Mouse (Mus musculus) midbrain, embryonic 12.5 days (tissue): Measurements from ENCODE around the gene Olfr319. TPM values are rescaled to one million over a fixed set of nuclear protein-coding genes. Genes with fewer than 3 reads are reported as not detected.
"Not testable (repeated sequence)": the region's sequence is repeated elsewhere in the genome, so short reads cannot be mapped to it uniquely, and the experiment has no call there.

Experiments used
- ATAC-seq: fragments of 200-750 bp; cut with Nextera tagmentation; 2 replicates; pipeline ENCODE4 v1.8.0; 2017; ENCODE audit warnings: low read depth, moderate TSS enrichment, moderate library complexity; ENCODE audit not compliant: low FRiP score
- H3K27ac ChIP-seq: fragments of 300-500 bp; sonication (generic); replicated peaks from 2 replicates; pipeline ENCODE4 v1.5.1; 2016; ENCODE audit warnings: mild to moderate bottlenecking
- H3K27me3 ChIP-seq: fragments of 300-500 bp; sonication (generic); 2 replicates; pipeline ENCODE4 v1.6.1; 2016; ENCODE audit warnings: mild to moderate bottlenecking
- H3K36me3 ChIP-seq: fragments of 300-500 bp; sonication (generic); 2 replicates; pipeline ENCODE4 v1.6.1; 2016
- H3K4me1 ChIP-seq: fragments of 300-500 bp; sonication (generic); 2 replicates; pipeline ENCODE4 v1.6.1; 2016
- H3K4me2 ChIP-seq: fragments of 300-500 bp; sonication (generic); replicated peaks from 2 replicates; pipeline ENCODE4 v1.6.1; 2016; ENCODE audit warnings: mild to moderate bottlenecking, moderate library complexity
- H3K4me3 ChIP-seq: fragments of 300-500 bp; sonication (generic); 2 replicates; pipeline ENCODE4 v1.5.1; 2016; ENCODE audit warnings: mild to moderate bottlenecking
- H3K9ac ChIP-seq: fragments of 300-500 bp; sonication (generic); replicated peaks from 2 replicates; pipeline ENCODE4 v1.6.1; 2016; ENCODE audit warnings: mild to moderate bottlenecking, moderate library complexity
- H3K9me3 ChIP-seq: fragments of 300-500 bp; sonication (generic); 2 replicates; pipeline ENCODE4 v1.6.1; 2016; ENCODE audit warnings: mild to moderate bottlenecking
- WGBS: fragments of 180-500 bp; shearing (Covaris S2); methylation state at CpG from one replicate; pipeline ENCODE4 v1.1.7; 2016; 5-methylcytosine and 5-hydroxymethylcytosine counted together
- polyA plus RNA-seq: library from polyadenylated mRNA; unstranded; fragments of >200 nt; fragmentation: Nextera tagmentation; extraction: Ambion mirVana; gene quantifications from 2 replicates; pipeline ENCODE4 v1.2.1, GENCODE M21; 2016

Gene Olfr319
- not detected in 2 replicates for polyA plus RNA-seq

DNA sequence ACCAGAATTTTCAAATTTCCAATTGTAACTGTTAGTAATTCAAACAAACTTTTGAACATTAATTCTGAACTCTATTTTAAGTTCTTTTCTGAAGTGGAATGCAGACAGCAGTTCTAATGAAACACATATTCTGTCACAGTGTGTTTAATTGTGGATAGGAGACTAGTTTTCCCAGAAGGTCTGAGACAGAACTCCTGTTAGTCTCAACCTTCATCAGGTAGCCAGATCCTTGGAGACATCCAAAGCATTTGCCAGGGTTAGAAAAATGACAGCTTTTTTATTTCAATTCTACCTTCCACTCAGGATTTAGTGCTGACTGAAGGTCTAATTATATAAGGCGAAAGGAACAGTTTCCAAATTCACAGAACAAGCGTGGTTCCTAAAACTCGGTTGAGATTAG, at the start of gene Olfr319:
Gene Olfr319 (plus strand): TSS at position 301 of the 400 bp plus-strand sequence.
- WGBS = 84% methylated on average over 3 of the region's 3 CpGs
- no peak for ATAC-seq
- no peak within 1 kb of the TSS for H3K27ac ChIP-seq
- no peaks in the 10 kb centered on the region for H3K36me3 ChIP-seq
- no peaks in the 10 kb centered on the region for H3K27me3 ChIP-seq
- H3K4me3 ChIP-seq = no peak within 1 kb of the TSS
- H3K4me1 ChIP-seq = no peaks in the 10 kb centered on the region
- H3K4me2 ChIP-seq = no peak within 1 kb of the TSS
- H3K9ac ChIP-seq = no peak within 1 kb of the TSS
- peaks cover 9% of the 10 kb centered on the region; the same call in 1 of the 2 replicates for H3K9me3 ChIP-seq

GRCm38 (mm10) chr11:58655151-58655550, 43.8 kb upstream of the Olfr319 start:
- no peaks in the 10 kb centered on the region for H3K27me3 ChIP-seq
- H3K36me3 ChIP-seq = no peaks in the 10 kb centered on the region
- no peaks in the 10 kb centered on the region for H3K9me3 ChIP-seq
- 92% methylated on average over 3 of the region's 3 CpGs for WGBS
- no peak overlapping the region for H3K4me2 ChIP-seq
- no peak overlapping the region for H3K4me3 ChIP-seq
- H3K9ac ChIP-seq = no peak overlapping the region
- no peak overlapping the region for H3K27ac ChIP-seq
- H3K4me1 ChIP-seq = no peaks in the 10 kb centered on the region
- ATAC-seq = no peak

- 90% methylated on average over 4 of the region's 4 CpGs for WGBS
- Histone ChIP-seq H3K4me2 (no peak within 1 kb of the TSS), H3K9ac (no peak within 1 kb of the TSS), H3K4me3 (no peak within 1 kb of the TSS), H3K27ac (no peak within 1 kb of the TSS), H3K36me3 (no peaks in the 10 kb centered on the region), H3K27me3 (no peaks in the 10 kb centered on the region), H3K9me3 (no peaks in the 10 kb centered on the region), H3K4me1 (no peaks in the 10 kb centered on the region)
- no peak for ATAC-seq
Measured at GRCm38 (mm10) chr11:58658596-58658995, 40.4 kb upstream of the Olfr319 start, which contains the start of gene Olfr322. Olfr322 (plus strand) TSS chr11:58658782.

DNA sequence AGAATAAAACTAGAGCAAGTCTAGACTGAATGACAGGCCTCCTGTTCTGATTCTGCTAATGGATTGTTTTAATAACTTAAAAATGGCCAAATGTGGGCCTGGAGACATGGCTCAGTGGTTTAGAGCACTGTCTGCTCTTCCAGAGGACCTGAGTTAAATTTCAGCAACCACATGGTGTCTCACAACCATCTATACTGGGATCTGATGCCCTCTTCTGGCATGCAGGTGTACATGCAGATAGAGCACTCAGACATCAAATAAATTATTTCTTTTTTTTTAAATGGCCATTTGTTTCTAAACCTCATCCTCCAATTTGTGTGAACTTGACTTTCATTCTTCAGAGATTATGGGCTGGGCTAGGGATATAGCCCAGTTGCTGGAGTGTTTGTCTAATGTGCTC, 29.7 kb upstream of the Olfr319 start:
- Histone ChIP-seq H3K4me1 (no peaks in the 10 kb centered on the region), H3K36me3 (no peaks in the 10 kb centered on the region), H3K9ac (no peak overlapping the region), H3K27ac (no peak overlapping the region), H3K4me2 (no peak overlapping the region), H3K4me3 (no peak overlapping the region), H3K27me3 (no peaks in the 10 kb centered on the region), H3K9me3 (no peaks in the 10 kb centered on the region)
- ATAC-seq = no peak

- no peaks in the 10 kb centered on the region for H3K9me3 ChIP-seq
- no peaks in the 10 kb centered on the region for H3K27me3 ChIP-seq
- H3K36me3 ChIP-seq = no peaks in the 10 kb centered on the region
- no peak overlapping the region for H3K9ac ChIP-seq
- no peaks in the 10 kb centered on the region for H3K4me1 ChIP-seq
- no peak overlapping the region for H3K4me2 ChIP-seq
- no peak overlapping the region for H3K27ac ChIP-seq
- ATAC-seq = no peak
- whole genome bisulfite sequencing = 52% methylated on average over 4 of the region's 4 CpGs
- H3K4me3 ChIP-seq = no peak overlapping the region
Measured at GRCm38 (mm10) chr11:58671825-58672224, 27.1 kb upstream of the Olfr319 start.

DNA sequence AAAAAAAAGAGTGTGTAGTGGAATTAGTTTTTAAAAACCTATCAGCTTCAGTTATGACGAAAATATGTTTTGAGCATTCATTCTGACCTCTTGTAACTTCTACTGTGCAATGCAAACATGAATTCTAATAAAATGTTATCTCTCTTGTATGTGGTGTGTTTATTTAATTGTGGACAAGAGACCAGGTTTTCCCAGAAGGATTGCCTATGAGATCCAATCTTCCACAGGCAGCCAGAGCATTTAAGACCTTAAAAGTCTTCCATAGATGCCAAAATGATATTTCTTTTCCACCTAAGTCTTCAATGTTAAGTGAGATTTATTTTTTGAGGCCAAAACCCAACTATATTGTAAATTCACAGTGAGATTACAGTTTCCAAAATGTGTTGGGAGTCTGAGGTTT, 18.2 kb upstream of the Olfr319 start, which contains the start of gene Olfr320:
Gene Olfr320 (plus strand): TSS at position 301 of the 400 bp plus-strand sequence.
- no peak for ATAC-seq

DNA sequence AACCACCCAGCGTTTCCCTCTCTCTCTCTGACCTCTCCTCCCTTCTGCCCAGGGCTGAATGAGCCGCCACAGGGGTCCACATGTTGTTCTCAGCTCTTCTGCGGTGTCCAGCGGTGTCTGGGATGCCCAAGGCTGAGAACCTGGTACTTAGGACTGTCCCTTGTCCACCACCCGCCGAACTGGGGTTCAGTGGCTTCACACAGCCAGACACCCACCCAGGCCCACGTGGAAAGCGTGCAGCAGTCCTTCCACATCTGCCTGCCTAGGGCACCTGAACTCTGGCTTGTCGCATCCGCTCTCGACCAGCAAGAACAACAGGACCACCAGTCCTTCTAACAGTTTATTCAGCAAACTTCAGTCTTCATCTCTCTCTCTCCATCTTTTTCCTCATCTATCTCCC, 10.1 kb downstream of the Olfr319 start:
- WGBS = 82% methylated on average over 11 of the region's 11 CpGs
- H3K9me3 ChIP-seq = no peaks in the 10 kb centered on the region

More for the DNA sequence above, 18.2 kb upstream of the Olfr319 start, which contains the start of gene Olfr320:
- Histone ChIP-seq H3K27ac (no peak within 1 kb of the TSS), H3K4me2 (no peak within 1 kb of the TSS), H3K9me3 (no peaks in the 10 kb centered on the region), H3K36me3 (no peaks in the 10 kb centered on the region), H3K4me3 (no peak within 1 kb of the TSS), H3K9ac (no peak within 1 kb of the TSS), H3K27me3 (no peaks in the 10 kb centered on the region), H3K4me1 (no peaks in the 10 kb centered on the region)
- 91% methylated on average over 1 of the region's 1 CpGs for WGBS

DNA sequence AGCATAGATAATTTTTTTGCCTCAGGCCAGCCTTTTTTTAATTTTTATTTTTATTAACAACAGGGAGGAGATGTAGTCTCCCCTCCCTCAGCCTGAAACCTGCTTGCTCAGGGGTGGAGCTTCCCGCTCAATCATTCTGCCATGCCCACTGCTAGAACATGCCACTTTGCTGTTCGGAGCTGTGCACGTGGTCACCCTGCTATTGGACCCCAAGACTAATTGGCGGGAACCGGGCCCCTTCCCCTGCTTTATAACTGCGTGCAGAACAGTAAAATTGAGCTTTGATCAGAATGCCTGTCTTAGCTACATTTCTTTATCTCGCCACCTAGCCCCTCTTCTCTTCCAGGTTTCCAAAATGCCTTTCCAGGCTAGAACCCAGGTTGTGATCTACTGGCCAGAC, 18.8 kb downstream of the Olfr319 start:
- not testable (repeated sequence) for H3K4me3 ChIP-seq, H3K9ac ChIP-seq, H3K27ac ChIP-seq, H3K9me3 ChIP-seq, H3K27me3 ChIP-seq, H3K4me1 ChIP-seq, ATAC-seq, H3K4me2 ChIP-seq, H3K36me3 ChIP-seq
- 95% methylated on average over 7 of the region's 7 CpGs for WGBS

More for the DNA sequence above, 10.1 kb downstream of the Olfr319 start:
- no peak for ATAC-seq
- no peak overlapping the region for H3K4me2 ChIP-seq
- no peaks in the 10 kb centered on the region for H3K36me3 ChIP-seq
- H3K27ac ChIP-seq = no peak overlapping the region
- H3K9ac ChIP-seq = no peak overlapping the region
- H3K4me3 ChIP-seq = no peak overlapping the region
- no peaks in the 10 kb centered on the region for H3K27me3 ChIP-seq
- H3K4me1 ChIP-seq = no peaks in the 10 kb centered on the region

DNA sequence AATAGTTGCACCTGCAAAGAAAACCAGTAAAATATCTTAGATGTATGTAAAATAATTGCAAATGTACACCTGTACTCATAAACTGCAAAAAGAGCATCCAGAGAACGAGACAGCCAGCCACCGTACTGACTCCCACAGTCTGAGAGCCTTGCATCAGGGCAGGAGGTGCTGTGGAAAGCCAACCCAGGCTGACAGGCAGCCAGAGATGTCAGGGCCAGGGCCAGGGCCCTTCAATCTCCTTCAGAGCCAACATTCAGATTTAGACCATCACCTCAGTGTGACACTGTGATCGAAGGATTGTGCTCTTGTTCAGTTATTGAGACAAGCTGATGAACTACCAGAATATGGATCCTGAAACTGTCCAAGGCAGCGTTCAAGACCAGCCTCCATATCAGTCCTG, 20.7 kb downstream of the Olfr319 start:
- Histone ChIP-seq H3K27ac (no peak overlapping the region), H3K9me3 (no peaks in the 10 kb centered on the region), H3K27me3 (no peaks in the 10 kb centered on the region), H3K36me3 (no peaks in the 10 kb centered on the region), H3K4me3 (no peak overlapping the region), H3K4me1 (no peaks in the 10 kb centered on the region), H3K4me2 (no peak overlapping the region), H3K9ac (no peak overlapping the region)
- 97% methylated on average over 4 of the region's 4 CpGs for WGBS
- no peak for ATAC-seq

DNA sequence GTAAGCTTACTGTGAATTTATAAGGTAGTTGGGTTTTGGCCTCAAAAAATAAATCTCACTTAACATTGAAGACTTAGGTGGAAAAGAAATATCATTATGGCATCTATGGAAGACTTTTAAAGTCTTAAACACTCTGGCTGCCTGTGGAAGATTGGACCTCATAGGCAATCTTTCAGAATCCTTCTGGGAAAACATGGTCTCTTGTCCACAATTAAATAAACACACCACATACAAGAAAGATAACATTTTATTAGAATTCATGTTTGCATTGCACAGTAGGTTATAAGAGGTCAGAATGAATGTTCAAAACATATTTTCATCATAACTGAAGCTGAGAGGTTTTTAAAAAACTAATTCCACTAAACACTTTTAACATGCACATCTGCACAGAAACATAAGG, 25.0 kb downstream of the Olfr319 start, which contains the start of gene Olfr318:
Gene Olfr318 (minus strand): TSS at position 101 of the 400 bp plus-strand sequence.
- Histone ChIP-seq H3K36me3 (no peaks in the 10 kb centered on the region), H3K4me2 (no peak within 1 kb of the TSS), H3K9ac (no peak within 1 kb of the TSS), H3K27ac (no peak within 1 kb of the TSS), H3K27me3 (no peaks in the 10 kb centered on the region), H3K4me1 (no peaks in the 10 kb centered on the region), H3K9me3 (no peaks in the 10 kb centered on the region), H3K4me3 (no peak within 1 kb of the TSS)
- no peak for ATAC-seq

DNA sequence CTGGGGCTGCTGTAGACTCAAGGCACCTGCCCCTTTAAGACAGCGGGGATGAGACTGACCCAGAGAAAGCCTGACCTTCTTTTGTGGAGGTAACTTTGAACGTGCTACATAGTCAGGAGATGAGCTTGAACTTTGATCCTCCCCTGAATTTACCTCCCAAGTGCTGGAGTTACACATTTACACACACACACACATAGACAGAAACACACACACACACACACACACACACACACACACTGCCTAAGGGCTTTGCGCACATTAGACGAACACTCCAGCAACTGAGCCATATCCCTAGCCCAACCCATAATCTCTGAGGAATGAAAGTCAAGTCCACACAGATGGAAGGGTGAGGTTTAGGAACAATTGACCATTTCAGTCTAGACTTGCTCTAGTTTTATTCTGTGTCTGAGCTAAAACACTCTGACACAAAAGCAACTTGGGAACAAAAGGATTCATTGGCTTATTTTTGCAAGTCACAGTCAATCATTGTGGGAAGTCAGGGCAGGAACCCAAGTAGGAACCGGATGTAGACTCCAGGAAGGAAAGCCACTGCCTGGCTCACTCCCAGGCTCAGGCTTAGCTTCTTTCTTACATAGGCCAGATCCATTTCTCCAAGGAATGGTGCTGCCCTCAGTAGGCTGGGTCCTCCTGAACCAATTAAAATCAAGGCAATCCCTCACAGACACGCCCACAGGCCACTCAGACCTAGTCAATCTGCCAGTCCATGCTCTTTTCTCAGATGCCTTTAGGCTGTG, 29.1 kb downstream of the Olfr319 start:
- H3K4me3 ChIP-seq, H3K9me3 ChIP-seq, ATAC-seq, H3K9ac ChIP-seq, H3K27me3 ChIP-seq, H3K36me3 ChIP-seq, H3K27ac ChIP-seq, H3K4me1 ChIP-seq, H3K4me2 ChIP-seq: not testable (repeated sequence)
- WGBS = 77% methylated on average over 6 of the region's 6 CpGs

GRCm38 (mm10) chr11:58733372-58733771, 34.4 kb downstream of the Olfr319 start:
- Histone ChIP-seq H3K27ac (no peak overlapping the region), H3K27me3 (no peaks in the 10 kb centered on the region), H3K9me3 (no peaks in the 10 kb centered on the region), H3K9ac (no peak overlapping the region), H3K4me2 (no peak overlapping the region), H3K4me1 (no peaks in the 10 kb centered on the region), H3K36me3 (no peaks in the 10 kb centered on the region), H3K4me3 (no peak overlapping the region)
- ATAC-seq = no peak
- WGBS = 66% methylated on average over 3 of the region's 3 CpGs
